Mouse (Mus musculus): ENCODE data around the gene Bhmt2.

GRCm38 (mm10) chr13:93639636-93640035, 34.5 kb downstream of the Bhmt2 start:
- TF ChIP-seq CTCF (IDR thresholded peaks at IDR 0.05; ENCODE audit: low read depth) (no peak), EP300 (IDR thresholded peaks at IDR 0.05; ENCODE audit: low read depth) (no peak)

Data from liver, postnatal 0 days (tissue).